Mouse (Mus musculus) megakaryocyte, embryonic 14.5 days (primary cell): Measurements from ENCODE around the gene Nat8f4. TPM values are rescaled to one million over a fixed set of nuclear protein-coding genes. Genes with fewer than 3 reads are reported as not detected.
"Not testable (repeated sequence)": the region's sequence is repeated elsewhere in the genome, so short reads cannot be mapped to it uniquely, and the experiment has no call there.

Experiments used
- H3K27me3 ChIP-seq: replicated peaks from 2 replicates; pipeline ENCODE3; 2012; ENCODE audit warnings: inconsistent platforms
- H3K36me3 ChIP-seq: replicated peaks from 2 replicates; pipeline ENCODE3; 2012; ENCODE audit warnings: low read length, inconsistent platforms, mixed read lengths
- H3K4me1 ChIP-seq: 2 replicates; pipeline ENCODE4 v1.6.1; 2012; ENCODE audit warnings: inconsistent platforms
- H3K4me3 ChIP-seq: replicated peaks from 2 replicates; pipeline ENCODE3; 2012; ENCODE audit warnings: moderate library complexity, mild to moderate bottlenecking, inconsistent platforms
- H3K9me3 ChIP-seq: 2 replicates; pipeline ENCODE4 v1.6.1; 2012; ENCODE audit warnings: inconsistent platforms
- FLI1 ChIP-seq: IDR thresholded peaks from 2 replicates; pipeline ENCODE4 v1.6.1; 2012; ENCODE audit warnings: low read length, inconsistent platforms, mixed read lengths
- GATA1 ChIP-seq: IDR thresholded peaks from 3 replicates; pipeline ENCODE4 v1.6.1; 2012; ENCODE audit warnings: mixed read lengths, low read length, inconsistent platforms, borderline replicate concordance
- polyA plus RNA-seq: library from polyadenylated mRNA; stranded (reverse); fragments of >175 nt; gene quantifications from 2 replicates; pipeline ENCODE4 v1.2.3, GENCODE M21; 2012; ENCODE audit warnings: low replicate concordance; ENCODE audit not compliant: insufficient read depth

Gene Nat8f4
- polyA plus RNA-seq, 1 experiment: not detected

GRCm38 (mm10) chr6:85902303-85902702 is 2.4 kb downstream of the Nat8f4 start:
- peaks cover 2% of the 10 kb centered on the region; the same call in 1 of the 2 replicates for H3K9me3 ChIP-seq
- peaks cover 14% of the 10 kb centered on the region for H3K27me3 ChIP-seq
- no peaks in the 10 kb centered on the region for H3K36me3 ChIP-seq
- peaks cover 5% of the 10 kb centered on the region; the same call in 1 of the 2 replicates for H3K4me1 ChIP-seq
- H3K4me3 ChIP-seq: no peak overlapping the region
- no peak for TF ChIP-seq FLI1
- TF ChIP-seq GATA1: no peak

GRCm38 (mm10) chr6:85898596-85899475 is 5.8 kb downstream of the Nat8f4 start:
- not testable (repeated sequence) for H3K36me3 ChIP-seq, H3K4me1 ChIP-seq, H3K4me3 ChIP-seq, H3K9me3 ChIP-seq
- H3K27me3 ChIP-seq: peaks cover 14% of the 10 kb centered on the region

DNA sequence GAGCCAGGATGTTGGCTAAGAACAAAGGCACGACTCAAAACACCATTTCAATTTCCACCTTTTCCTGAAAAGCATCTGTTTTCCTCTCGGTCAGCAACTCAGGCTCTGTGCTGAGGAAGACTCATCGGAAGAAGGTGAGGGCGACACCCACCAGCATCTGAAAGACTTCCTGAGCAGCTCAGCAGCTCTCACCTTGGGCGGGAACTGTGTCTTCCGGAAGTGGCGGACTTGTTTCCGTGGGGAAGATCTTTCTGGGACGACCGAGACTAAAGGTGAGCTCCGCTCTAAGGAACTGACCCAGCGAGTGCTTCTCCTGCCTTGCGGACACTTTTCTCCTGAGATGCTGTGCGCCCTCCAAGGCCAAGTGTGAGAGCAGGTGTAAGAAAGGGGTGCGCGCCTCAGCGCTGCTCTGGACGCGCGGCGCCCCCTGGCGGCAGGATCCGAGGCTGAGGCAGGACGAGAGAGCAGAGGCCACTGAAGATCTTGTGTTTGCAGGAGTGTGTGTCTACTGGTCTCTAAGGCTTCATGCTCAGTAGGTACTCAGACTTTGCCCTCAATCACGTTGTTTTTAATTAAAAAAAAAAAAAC is 9.5 kb downstream of the Nat8f4 start:
- H3K4me1 ChIP-seq, H3K36me3 ChIP-seq, H3K4me3 ChIP-seq: not testable (repeated sequence)
- peaks cover 10% of the 10 kb centered on the region for H3K27me3 ChIP-seq
- H3K9me3 ChIP-seq: peaks cover 29% of the 10 kb centered on the region

- TF ChIP-seq GATA1 (no peak), FLI1 (no peak)
- Histone ChIP-seq H3K4me3 (no peak overlapping the region), H3K9me3 (peaks cover 57% of the 10 kb centered on the region)
These were observed 15.7 kb downstream of the Nat8f4 start for GRCm38 (mm10) chr6:85888961-85889360.

GRCm38 (mm10) chr6:85884311-85884710 is 20.4 kb downstream of the Nat8f4 start:
- H3K4me1 ChIP-seq: no peaks in the 10 kb centered on the region
- TF ChIP-seq GATA1: no peak
- no peak for TF ChIP-seq FLI1
- H3K9me3 ChIP-seq: peaks cover 35% of the 10 kb centered on the region
- no peak overlapping the region for H3K4me3 ChIP-seq
- H3K36me3 ChIP-seq: no peaks in the 10 kb centered on the region
- no peaks in the 10 kb centered on the region for H3K27me3 ChIP-seq

More at GRCm38 (mm10) chr6:85888961-85889360, 15.7 kb downstream of the Nat8f4 start:
- Histone ChIP-seq H3K27me3 (peaks cover 3% of the 10 kb centered on the region), H3K4me1 (no peaks in the 10 kb centered on the region), H3K36me3 (no peaks in the 10 kb centered on the region)

GRCm38 (mm10) chr6:85883246-85883645 is 21.4 kb downstream of the Nat8f4 start:
- not testable (repeated sequence) for H3K4me1 ChIP-seq

GRCm38 (mm10) chr6:85869006-85869405 is 35.7 kb downstream of the Nat8f4 start, which contains the start of gene Nat8f2:
TSS of gene Nat8f2 (minus strand) at chr6:85869158.
- H3K27me3 ChIP-seq, H3K36me3 ChIP-seq, H3K4me1 ChIP-seq, H3K4me3 ChIP-seq, H3K9me3 ChIP-seq: not testable (repeated sequence)

More at GRCm38 (mm10) chr6:85883246-85883645, 21.4 kb downstream of the Nat8f4 start:
- H3K36me3 ChIP-seq, H3K4me3 ChIP-seq, H3K27me3 ChIP-seq: not testable (repeated sequence)
- H3K9me3 ChIP-seq: peaks cover 27% of the 10 kb centered on the region

GRCm38 (mm10) chr6:85867726-85868690 is 36.7 kb downstream of the Nat8f4 start:
- no peaks in the 10 kb centered on the region for H3K4me1 ChIP-seq
- no peak overlapping the region for H3K4me3 ChIP-seq
- H3K27me3 ChIP-seq: peaks cover 9% of the 10 kb centered on the region
- 0 out of 2 replicates have a peak, but pooled peaks cover 7% of the 10 kb centered on the region for H3K9me3 ChIP-seq
- no peaks in the 10 kb centered on the region for H3K36me3 ChIP-seq
- TF ChIP-seq FLI1 (no peak), GATA1 (no peak)

- H3K9me3 ChIP-seq, H3K27me3 ChIP-seq, H3K36me3 ChIP-seq, H3K4me1 ChIP-seq, H3K4me3 ChIP-seq: not testable (repeated sequence)
These were observed 37.7 kb downstream of the Nat8f4 start for GRCm38 (mm10) chr6:85866995-85867394.

DNA sequence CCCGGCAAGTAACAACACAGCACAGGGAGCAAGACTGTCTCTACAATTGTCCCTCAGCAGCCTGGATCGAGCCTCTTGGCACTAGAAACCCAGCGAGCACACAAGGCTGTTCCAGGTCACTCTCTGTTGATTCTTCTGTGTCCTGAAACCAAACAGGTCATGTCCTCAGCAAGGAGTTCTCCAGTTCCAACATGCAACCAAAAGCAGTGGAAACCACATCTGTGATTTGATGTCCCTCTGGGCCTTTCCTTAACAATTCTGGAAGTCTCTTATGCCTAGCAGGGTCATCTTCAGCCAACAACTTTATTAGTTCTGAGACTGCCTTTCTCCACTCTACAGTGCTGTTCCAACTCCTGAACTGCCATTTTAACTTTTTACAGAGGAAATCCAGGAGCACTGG is 38.5 kb downstream of the Nat8f4 start:
- not testable (repeated sequence) for H3K36me3 ChIP-seq
- peaks cover 12% of the 10 kb centered on the region for H3K27me3 ChIP-seq

GRCm38 (mm10) chr6:85864900-85865639 is 39.6 kb downstream of the Nat8f4 start:
- H3K27me3 ChIP-seq: peaks cover 21% of the 10 kb centered on the region
- not testable (repeated sequence) for H3K4me1 ChIP-seq, H3K4me3 ChIP-seq, H3K9me3 ChIP-seq, H3K36me3 ChIP-seq

More for the DNA sequence above, 38.5 kb downstream of the Nat8f4 start:
- H3K4me3 ChIP-seq, H3K9me3 ChIP-seq, H3K4me1 ChIP-seq: not testable (repeated sequence)
